Mouse (Mus musculus): ENCODE measurements around the gene Bivm.

Gene Bivm

DNA sequence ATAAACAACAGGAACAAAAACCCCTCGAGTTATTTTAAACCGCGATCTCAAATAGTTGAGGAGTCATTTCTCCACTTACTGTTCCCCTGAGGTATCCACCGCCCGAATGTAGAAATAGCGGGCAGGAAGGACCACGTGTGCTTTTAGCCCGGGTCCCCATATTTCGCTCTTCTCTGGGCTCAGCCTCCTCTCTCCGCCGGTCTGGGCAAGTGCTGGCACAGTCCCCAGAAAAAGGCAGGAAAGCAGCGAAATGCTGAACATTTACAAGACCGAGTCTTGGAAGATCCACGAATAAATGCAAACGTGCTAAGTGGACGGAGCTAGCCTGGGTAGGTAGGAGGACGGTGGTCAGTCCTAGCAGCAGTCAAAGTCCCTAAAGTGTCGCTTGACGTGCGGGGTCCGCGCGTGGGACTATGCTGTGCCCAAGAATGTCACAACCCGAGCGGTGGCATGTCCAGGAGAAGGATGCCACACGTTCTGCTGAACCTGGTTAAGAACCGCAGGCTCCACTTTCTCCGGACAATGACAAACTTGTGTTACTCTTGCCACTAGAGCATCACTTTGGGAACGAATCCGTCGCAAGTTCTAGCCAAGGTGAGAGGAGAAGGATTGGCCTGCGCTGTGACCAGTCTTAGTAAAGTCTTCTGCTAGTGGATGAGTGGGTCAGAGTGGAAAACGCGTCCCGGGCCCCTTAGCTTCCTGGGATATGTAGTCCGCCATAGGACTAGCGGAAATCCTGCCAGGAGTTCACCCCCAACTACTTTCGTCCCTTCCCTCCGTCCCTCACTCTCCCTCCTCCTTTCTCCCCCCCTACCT, at the start of gene Bivm, which contains the start of gene Kdelc1:
Bivm (plus strand) TSS at position 719 of the 816 bp plus-strand sequence.
Kdelc1 (minus strand) TSS at position 570 of the 816 bp plus-strand sequence.
- DNase-seq, result peak; percentile 77

DNA sequence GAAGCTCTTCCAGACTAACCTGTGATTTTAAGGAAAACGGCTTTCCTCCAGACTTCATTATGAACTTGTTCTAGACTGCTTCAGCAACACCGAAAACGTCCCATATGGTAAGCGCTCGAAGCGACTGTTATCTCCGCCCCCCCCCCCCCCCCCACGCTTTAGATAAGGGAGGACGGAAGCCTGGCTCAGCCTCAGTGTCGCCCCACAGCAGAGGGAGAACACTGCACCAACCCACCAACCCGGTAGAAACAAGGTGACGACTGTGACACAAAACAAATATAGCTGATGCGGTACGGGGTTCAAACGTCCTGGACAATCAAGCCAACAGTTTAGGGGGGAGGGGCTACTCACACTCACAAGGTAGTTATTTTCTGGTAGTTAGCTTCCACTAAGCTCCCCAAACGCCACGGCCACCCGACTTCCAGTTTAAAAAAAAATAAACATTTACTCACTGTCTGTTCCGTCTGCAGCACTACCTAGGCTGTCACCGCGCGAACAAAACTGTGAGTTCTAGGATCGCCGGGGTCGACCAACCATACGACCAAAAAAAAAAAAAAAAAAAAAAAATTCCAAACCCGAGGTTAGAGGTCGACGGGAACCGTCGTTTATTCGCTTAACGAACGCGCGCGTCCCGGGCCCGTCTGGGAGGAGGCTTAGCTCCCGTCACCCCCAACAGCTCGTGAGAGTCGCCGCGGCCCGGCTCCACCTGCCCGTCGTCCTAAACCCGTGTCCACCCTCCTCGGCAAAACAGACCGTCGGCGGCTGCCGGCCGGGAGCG, 17.1 kb upstream of the Bivm start:
- peak; percentile 6 for DNase-seq

DNA sequence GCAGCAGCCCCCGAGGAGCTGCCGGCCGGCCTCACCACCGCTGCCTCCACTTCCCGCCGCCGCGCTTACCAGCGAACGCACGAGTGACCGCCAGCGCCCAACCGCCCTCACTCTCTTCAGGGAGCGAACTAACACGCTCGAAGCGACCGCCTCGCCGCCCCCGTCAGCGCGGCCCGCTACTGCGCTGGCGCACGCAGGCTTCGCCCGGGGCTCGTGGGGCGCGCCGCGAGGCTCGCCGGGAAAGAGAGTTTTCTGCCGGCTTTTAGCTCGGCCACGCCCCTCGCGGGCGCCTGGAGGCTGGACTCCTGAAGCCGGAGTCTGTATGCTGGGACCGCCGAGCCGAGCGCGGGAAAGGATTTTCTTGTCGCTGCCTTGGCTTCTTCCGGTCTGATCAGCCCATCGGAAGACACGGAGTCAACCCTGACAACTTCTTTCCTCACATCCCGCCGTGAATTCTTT, 16.5 kb upstream of the Bivm start, which contains the start of gene Tex30:
Tex30 (minus strand) TSS at position 183 of the 459 bp plus-strand sequence.
- peak; percentile 90 for DNase-seq

DNA sequence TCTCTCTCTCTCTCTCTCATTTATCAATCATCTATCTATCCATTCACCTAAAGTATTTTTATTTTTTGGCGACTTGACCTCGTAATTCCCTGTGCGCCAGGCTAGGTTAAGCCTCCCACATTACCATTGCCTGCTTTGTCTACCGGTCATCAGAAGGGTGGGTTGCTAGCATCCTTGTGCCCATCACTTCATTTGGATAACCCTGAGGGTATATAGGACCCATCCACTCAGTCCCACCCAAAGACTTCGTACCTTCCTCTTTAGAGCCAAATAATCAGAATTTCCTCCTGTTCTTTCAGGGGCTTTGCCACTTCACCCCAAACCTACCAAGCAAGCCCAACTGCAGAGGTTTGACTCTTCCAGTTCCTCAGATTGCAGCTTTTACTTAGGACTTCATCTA, 15.8 kb upstream of the Bivm start:
- DNase-seq, result no peak

DNA sequence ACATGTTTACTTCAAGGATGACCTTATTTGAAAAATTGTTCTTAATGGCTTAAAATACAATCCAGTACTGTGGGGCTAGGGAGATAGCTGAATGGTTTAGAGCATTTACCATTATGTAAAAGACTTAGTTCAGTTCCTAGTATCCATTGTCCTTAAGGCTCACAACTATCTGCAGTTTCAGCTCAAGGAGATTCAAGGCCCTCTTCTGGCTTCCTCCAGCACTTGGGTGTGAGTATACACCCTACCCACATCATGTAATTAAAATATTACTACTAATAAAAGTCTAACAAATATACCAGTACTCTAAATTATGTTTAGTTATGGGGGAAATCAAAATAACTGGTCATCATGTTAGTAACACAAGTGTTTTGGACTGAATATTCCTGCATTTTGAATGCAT, 1.2 kb upstream of the Bivm start:
- DNase-seq, result no peak

DNA sequence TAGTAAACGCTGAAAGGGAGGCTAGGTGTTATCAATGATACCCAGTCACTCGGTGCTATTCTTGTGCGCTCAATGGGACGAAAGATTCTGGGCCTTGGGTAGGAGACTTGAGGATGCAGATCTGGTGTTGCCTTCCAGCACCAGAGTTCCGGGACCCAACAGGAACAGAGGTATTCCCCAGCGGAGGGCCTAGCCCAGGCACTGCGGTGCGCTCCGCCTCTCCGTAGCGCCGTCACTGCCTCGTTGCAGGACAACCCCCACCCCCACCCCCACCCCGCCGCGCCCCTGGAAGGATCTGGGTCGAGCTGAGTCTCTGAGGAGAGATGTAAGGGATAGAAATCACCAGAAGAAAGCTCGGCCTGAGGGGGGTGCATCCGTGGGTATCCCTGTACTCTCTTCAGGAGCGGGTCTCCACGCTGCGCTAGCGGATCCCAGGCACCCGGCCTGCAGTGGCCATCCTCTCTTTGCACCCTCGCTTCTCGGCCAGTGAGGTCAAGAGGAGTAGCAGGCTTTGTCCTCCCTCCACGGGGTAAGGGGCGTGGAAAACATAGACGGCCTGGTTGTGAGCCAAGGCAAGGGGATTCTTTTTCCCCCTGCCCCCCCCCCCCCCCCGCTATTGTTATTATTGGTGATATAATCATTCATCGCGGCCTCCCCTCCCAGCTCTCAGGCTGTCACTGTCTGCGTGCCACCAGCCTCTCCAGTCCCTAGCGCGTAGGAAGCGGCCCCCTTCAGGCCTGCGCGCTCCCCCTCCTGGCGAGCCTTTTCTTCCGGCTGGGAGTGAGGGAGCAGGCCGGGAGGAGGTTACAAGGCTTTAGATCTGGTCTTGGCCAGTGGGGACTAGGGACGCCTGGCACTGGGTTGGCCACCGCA, 680 bp downstream of the Bivm start:
- DNase-seq, result peak; percentile 79

DNA sequence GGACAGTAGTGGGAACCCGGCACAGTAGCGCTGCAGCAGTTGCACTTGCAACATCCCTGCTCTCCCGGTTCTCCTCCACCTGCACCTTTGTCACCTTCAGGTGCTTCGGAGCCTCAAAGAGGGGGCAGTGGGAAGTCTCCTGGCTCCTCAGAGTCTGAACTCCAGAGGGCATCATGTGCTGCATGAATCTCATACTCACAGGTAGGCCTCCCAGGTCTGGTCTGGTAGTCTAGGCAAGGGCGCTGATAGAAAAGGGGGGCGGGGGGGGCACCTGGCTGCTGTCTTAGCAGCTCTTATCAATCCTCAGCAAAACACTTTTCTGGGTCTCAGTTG, 1.3 kb downstream of the Bivm start:
- no peak for DNase-seq

DNA sequence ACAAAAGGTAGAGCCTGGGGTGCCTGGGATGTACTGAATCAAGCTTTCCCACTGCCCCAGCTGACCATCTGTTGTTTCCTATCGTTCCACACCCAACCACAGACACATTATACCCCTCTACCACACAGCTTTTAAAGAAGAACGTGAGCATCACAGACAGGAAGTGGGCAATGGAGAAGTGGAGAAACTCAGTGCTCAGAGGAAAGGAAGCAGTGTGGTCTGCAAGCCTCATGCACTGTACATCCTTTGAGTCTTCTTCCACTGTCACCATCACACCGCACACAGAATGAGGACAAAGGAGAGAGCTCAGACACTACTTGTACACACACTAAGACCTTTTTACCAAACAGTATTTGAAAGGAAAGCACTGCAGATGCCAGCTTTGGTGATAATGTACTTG, 3.5 kb downstream of the Bivm start:
- DNase-seq, result no peak

DNA sequence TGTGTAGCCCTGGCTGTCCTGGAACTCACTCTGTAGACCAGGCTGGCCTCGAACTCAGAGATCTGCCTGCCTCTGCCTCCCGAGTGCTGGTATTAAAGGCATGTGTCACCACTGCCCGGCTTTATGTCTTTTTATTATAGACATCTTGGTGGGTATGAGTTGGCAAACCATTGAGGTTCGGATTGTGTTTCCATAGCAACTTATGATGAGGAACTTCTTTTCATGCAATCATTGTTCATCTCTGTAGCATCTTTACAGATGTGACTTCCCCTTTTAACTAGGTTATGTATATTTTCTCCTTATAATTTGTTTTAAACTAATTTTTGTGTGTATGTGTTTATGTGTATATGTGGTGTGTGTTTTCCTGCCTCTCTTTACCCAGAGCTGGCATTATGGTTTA, 6.8 kb downstream of the Bivm start:
- DNase-seq, result no peak

DNA sequence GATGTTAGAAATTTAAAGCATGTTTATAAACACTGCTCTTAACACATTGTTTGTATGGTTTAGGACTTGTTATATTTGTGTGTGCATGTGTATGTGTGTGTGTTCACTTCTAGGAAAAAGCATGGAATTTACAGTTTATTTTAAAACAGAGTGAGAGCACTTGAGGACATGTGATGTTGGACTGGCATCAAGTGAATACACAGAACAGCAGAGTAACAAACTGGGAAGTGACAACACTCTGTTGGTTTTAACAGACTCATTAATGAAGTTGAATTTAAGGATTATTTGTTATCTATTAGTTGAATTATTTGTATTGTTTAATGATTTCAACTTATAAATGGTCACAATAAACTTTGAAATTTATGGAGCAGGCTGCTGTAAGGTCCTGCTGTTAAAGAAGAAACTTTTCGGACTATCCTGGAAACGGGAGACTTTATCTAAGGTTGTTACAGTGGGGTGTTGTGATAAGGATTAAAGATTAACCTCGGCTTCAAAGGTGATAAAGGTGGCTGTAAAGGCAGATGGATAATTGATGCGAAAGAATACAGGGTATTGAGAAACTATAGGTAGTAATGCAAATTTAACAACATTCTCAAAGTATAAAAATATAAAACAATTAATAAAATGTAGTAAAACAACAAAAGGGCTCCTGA, 11.3 kb downstream of the Bivm start:
- DNase-seq, result no peak

DNA sequence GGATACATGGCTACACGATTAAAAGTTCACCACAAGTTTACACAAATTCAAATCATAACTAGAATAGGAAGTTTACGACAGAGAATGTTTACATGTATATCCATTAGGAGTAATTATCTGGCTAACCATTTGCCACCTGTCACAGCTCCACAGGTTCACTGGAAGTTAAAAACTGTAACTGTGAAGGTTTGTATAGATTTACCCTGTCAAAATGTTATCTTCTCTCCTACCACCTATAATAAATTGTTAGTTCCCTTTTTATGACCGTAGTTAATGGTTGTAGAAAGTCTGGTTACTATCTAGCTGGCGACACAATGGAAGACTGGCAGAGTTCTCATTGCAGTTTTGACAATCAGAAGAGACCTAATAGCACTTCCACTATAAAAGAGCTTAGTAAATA, 21.5 kb downstream of the Bivm start:
- DNase-seq, result no peak

DNA sequence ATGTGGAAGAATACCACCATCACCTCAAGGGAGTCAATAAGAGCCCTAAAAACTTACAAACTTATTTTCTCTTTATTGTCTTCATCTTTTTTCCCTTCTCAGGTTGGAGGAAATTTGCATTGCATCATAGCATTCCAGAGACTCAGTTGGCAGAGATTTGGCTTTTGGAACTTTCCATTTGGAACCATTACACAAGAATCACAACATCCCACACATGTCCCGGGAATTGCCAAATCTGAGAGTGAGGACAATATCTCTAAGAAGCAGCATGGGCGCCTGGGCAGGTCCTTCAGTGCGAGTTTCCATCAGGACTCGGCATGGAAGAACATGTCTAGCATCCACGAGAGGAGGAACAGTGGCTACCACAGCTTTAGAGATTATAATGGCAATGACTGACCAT, 24.0 kb downstream of the Bivm start:
- no peak for DNase-seq

DNA sequence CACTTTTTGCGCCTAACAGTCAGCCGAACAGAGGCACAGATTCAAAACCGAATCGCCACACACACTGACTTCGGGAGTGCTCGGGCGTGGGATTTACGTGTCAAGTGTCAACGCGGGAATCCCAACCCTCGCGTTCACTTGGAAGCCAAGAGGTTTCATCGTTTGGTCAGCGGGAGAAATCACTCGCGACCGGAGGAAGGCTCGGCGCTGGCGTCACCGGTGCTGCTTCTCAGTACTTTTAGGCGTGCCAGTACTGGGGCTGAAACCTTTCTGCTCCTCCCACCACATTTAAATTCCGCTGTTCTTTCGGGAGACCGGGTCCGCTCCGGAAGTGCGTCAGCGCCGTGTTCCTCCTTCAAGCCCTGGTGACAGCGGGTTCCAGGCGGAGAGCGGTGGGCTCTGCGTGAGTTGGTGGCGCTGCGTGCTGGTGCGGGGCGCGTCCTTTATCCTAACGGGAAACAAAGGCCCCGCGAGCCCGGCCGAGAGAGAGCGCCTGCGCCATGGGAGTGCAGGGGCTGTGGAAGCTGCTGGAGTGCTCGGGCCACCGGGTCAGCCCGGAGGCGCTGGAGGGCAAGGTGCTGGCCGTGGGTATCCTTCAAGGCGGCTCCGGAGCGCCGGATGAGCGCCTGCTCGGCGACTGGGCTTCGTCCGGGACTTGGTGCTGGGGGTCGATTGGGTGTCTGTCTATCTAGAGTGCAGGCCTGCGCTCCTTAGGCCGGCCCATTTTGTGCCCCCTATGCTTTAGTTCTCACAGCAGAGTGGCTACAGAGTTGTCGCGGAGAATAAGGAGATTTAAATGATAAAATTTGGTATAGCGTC, 29.0 kb downstream of the Bivm start, which contains the start of gene Ercc5:
Ercc5 (plus strand) TSS at position 182 of the 819 bp plus-strand sequence.
- DNase-seq, result peak; percentile 82

DNA sequence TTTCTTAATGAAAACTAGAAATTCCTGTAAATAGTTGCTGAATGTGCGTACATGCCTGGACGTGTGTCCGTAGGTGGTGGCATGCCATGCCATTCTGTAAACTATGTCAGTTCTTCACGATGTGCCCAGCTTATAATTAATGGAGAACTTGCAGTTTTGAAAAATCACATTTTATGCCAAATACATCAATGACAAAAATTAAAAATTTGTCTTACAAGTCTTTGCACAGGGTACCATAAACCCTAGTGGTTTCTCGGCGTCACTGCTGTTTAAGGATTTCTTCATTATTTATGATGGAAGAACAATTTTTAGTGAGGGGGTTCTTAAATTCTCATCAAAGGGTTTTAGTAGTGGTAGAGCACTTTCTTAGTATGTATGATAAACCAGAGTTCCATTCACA, 29.9 kb downstream of the Bivm start:
- no peak for DNase-seq

DNA sequence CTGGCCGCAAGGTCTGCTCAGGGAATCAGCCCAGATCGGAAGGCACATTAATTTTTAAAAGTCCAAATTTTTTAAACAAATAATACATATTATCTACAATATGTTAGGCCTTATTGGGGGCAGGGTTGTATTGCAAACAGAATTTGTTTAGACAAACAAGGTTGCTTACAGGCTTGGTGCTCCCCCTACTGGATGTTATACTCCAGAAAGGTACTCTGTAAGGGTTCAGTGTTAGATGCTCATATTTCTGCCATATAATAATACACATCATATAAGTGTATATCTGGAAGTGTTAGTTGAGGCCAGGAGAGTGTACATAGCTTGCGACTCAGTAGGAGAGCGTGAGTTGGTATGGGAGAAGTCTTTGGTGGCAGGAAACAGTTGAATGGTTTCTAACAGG, 36.5 kb downstream of the Bivm start:
- DNase-seq, result no peak

DNA sequence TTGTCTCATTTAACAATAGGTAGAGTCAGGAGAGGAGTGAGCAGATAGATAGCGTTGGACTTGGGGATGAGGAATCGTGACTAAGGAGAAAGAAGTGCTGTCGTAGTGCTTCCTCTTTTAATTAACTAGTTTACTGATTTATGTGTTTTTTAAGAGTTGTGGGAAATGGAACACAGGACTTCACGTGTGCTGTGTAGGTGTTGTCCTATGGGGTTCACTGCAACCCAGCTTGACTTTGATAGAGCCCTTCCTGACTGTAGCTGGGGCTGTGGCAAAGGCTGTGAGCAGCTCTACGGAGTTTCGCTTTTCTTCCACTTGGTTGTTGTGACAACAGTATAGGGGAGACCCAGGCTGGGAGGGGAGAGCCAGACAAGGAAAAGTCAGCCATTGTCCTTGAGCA, 39.6 kb downstream of the Bivm start:
- DNase-seq, result no peak

DNA sequence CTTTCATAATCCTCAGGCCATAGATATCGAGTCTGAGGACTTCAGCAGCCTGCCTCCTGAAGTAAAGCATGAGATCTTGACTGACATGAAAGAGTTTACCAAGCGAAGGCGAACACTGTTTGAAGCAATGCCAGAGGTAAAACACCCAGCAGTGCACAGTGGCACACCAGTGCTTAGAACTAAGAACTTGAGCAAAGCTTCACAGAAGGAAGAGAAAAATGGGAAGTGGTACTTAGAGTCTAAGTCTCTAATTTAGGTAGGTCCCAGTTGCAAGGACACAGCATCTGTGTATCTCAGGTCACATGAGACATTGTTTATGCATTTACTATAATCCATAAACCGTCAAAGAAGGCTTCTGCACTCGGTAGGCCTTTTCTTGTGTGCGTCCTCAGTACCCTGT, 43.1 kb downstream of the Bivm start:
- DNase-seq, result no peak

DNA sequence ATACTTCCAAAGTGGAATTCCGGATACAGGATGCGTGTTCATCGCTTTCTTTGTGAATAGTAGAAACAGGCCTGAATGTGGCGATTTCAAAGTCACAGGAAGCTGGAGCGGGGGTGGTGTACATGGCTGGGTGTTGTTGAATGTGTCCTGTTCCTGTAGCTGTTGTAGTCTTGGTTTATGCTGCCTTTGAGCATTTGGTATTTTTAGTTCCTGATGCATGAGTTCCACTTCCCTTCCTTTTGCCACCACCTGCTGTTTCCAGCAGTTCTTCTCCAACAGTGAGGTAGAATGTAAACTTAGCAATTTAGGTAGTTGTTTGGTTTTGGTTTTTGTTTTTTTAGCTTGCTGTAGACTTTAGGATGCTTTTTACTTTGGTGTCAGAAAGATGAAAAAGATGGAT, 43.6 kb downstream of the Bivm start:
- no peak for DNase-seq

DNA sequence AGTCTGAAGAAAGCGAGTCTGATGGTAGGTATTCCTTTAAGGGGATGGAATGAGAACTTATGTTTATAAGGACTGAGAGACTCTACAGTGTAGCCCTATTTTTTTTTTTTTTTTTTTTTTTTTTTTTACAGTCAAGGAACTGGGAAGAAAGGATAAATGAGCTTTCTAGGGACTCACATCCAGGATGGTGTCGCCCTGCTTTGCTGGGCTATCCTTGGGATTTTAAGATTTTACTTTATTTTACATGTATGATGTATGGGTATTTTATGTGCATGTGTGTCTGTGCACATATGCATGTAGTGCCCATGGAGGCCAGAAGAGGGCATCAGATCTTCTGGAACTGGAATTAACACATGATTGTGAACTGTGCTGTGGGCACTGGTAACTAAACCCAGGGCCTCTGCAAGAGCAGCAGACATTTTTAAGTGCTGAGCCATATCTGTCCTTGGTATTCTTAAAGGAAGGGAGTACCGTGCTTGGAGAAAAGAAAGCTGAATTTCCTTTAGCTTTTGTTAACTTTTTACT, 49.2 kb downstream of the Bivm start:
- no peak for DNase-seq

DNA sequence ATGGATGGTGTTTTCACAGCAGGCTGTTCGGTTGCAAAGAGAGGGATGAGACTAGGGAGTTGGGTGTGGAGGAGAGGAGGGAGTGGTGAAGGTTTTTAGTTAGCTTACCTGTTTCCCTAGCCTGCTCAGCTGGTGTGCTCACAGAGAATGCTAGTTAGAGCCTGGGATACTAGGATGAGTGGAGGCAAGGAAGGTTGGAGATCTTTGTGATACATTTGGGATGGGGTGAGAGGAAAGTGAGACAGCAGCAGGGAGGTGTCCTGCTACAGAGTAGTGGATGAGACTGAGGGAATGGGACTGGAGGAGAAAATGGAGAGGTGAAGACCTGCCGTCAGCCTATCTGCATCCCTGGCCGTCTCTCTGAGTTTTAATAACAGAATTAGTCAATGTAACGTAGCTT, 53.9 kb downstream of the Bivm start:
- no peak for DNase-seq

DNA sequence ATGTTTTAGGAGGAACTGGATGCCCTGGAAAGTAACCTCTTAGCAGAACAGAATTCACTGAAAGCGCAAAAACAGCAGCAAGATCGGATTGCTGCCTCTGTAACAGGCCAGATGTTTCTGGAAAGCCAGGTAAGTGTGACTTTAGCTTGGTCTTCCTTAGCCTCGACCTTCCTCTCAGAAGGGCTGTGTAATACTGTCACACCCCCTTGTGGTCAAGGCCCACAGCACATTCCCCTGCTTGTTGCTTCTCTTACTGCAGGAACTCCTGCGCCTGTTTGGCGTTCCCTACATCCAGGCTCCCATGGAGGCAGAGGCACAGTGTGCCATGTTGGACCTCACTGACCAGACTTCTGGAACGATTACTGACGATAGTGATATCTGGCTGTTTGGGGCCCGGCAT, 55.1 kb downstream of the Bivm start:
- no peak for DNase-seq
